Mouse (Mus musculus) ovary, adult 2 months (tissue): ENCODE data around the gene Smarcc1. TPM values are rescaled to one million over a fixed set of nuclear protein-coding genes. Genes with fewer than 3 reads are reported as not detected.

ENCODE experiments used
- polyA plus RNA-seq: library from polyadenylated mRNA; depleted of rRNA; stranded (reverse); fragments of >200 nt; gene quantifications from 2 replicates; pipeline ENCODE4 v1.2.3, GENCODE M21; 2012; rRNA removed

The Smarcc1 gene
- 31.8 and 37.2 TPM in 2 replicates for polyA plus RNA-seq

GRCm38 (mm10) chr9:110116977-110117778 is at the start of gene Smarcc1:
Gene Smarcc1, plus strand, starts transcription at chr9:110117708.

GRCm38 (mm10) chr9:110117779-110118139 is 251 bp downstream of the Smarcc1 start, which contains the start of gene Dhx30:
Gene Dhx30, minus strand, starts transcription at chr9:110117830.

GRCm38 (mm10) chr9:110243221-110243833 is 125.8 kb downstream of the Smarcc1 start, which contains the start of gene Cspg5:
Gene Cspg5, plus strand, starts transcription at chr9:110243783.

Other genes with a start within 250 kb of the Smarcc1 start
- 10.6 and 19.1 TPM in 2 replicates for gene Cdc25a, start 242.1 kb upstream of the Smarcc1 start, polyA plus RNA-seq
- gene Map4, start 186.2 kb upstream of the Smarcc1 start, polyA plus RNA-seq: 236 and 240 TPM in 2 replicates
- gene Dhx30, start 122 bp downstream of the Smarcc1 start, polyA plus RNA-seq: 107 and 121 TPM in 2 replicates
- 3.7 and 3.8 TPM in 2 replicates for gene Cspg5, start 126.1 kb downstream of the Smarcc1 start, polyA plus RNA-seq
- gene Elp6, start 187.5 kb downstream of the Smarcc1 start, polyA plus RNA-seq: 15.0 and 20.7 TPM in 2 replicates
- 123 and 146 TPM in 2 replicates for gene Scap, start 215.6 kb downstream of the Smarcc1 start, polyA plus RNA-seq